Mouse (Mus musculus) neural tube, embryonic 15.5 days (tissue): ENCODE data around the gene Ino80b. TPM values are rescaled to one million over a fixed set of nuclear protein-coding genes. Genes with fewer than 3 reads are reported as not detected.

ENCODE experiments used
- ATAC-seq: fragments of 200-750 bp; cut with Nextera tagmentation; 2 replicates; pipeline ENCODE4 v1.8.0; 2017; ENCODE audit warnings: mild to moderate bottlenecking, moderate TSS enrichment, moderate library complexity; ENCODE audit not compliant: low FRiP score
- H3K27ac ChIP-seq: fragments of 300-500 bp; sonication (generic); replicated peaks from 2 replicates; pipeline ENCODE4 v1.5.1; 2015; ENCODE audit warnings: mild to moderate bottlenecking, inconsistent platforms
- H3K27me3 ChIP-seq: fragments of 300-500 bp; sonication (generic); replicated peaks from 2 replicates; pipeline ENCODE4 v1.6.1; 2015; ENCODE audit warnings: inconsistent platforms
- H3K36me3 ChIP-seq: fragments of 300-500 bp; sonication (generic); 2 replicates; pipeline ENCODE4 v1.6.1; 2015; ENCODE audit warnings: inconsistent platforms
- H3K4me1 ChIP-seq: fragments of 300-500 bp; sonication (generic); 2 replicates; pipeline ENCODE4 v1.6.1; 2015; ENCODE audit warnings: inconsistent platforms
- H3K4me2 ChIP-seq: fragments of 300-500 bp; sonication (generic); 2 replicates; pipeline ENCODE4 v1.6.1; 2015; ENCODE audit warnings: inconsistent platforms, mild to moderate bottlenecking, moderate library complexity
- H3K4me3 ChIP-seq: fragments of 300-500 bp; sonication (generic); replicated peaks from 2 replicates; pipeline ENCODE4 v1.5.1; 2015; ENCODE audit warnings: mild to moderate bottlenecking, inconsistent platforms
- H3K9ac ChIP-seq: fragments of 300-500 bp; sonication (generic); replicated peaks from 2 replicates; pipeline ENCODE4 v1.6.1; 2015; ENCODE audit warnings: mild to moderate bottlenecking, inconsistent platforms
- H3K9me3 ChIP-seq: fragments of 300-500 bp; sonication (generic); replicated peaks from 2 replicates; pipeline ENCODE4 v1.6.1; 2016; ENCODE audit warnings: inconsistent platforms
- WGBS: fragments of 180-500 bp; shearing (Covaris S2); methylation state at CpG from one replicate; pipeline ENCODE4 v1.1.7; 2015; ENCODE audit warnings: mixed read lengths; 5-methylcytosine and 5-hydroxymethylcytosine counted together
- polyA plus RNA-seq: library from polyadenylated mRNA; unstranded; fragments of >200 nt; fragmentation: Nextera tagmentation; extraction: Ambion mirVana; gene quantifications from 2 replicates; pipeline ENCODE4 v1.2.1, GENCODE M21; 2015

Ino80b gene
- polyA plus RNA-seq, 1 experiment from 2014 or later, result 12.3 TPM

DNA sequence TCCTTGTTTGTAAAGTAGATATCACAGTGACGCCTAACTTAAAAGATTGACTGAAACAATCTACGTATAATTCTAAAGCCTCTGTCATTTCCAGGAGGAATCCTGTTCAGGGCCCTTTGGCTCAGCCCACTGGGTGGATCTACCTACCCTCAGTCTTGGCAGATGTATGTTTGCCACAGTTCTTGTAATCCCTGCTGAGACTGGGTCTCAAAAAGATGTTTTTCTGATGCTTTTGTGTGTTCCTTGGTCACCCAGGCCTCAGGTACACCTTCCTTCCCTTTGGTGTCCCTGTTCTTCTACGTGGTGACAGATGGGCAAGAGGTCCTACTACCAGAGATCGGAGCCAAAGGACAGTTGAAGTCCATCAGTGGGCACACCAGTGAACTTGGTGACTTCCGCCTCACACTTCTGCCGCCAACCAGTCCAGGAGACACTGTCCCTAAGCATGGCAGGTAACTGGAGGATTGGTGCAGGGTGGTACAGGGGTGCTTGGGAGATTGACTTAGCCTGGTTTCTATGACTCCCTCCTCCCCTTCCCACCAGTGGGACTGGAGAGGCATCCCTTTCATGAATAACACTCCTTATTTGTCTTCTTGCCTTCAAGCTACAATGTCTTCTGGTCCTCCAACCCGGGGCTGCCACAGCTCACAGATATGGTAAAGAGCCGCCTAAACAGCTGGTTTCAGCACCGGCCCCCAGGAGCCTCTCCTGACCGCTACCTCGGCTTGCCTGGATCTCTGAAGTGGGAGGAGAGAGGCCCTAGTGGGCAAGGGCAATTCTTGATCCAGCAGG, 8.7 kb downstream of the Ino80b start:
- Histone ChIP-seq H3K4me1 (peaks cover 52% of the 10 kb centered on the region), H3K36me3 (peaks cover 30% of the 10 kb centered on the region), H3K9ac (peak overlapping the region; percentile 94), H3K4me2 (peak overlapping the region; percentile 92), H3K9me3 (no peaks in the 10 kb centered on the region), H3K27me3 (no peaks in the 10 kb centered on the region), H3K27ac (peak overlapping the region; percentile 83; the same call in 1 of the 2 replicates), H3K4me3 (peak overlapping the region; percentile 88)
- 82% methylated on average over 11 of the region's 11 CpGs for WGBS
- ATAC-seq, result no peak

DNA sequence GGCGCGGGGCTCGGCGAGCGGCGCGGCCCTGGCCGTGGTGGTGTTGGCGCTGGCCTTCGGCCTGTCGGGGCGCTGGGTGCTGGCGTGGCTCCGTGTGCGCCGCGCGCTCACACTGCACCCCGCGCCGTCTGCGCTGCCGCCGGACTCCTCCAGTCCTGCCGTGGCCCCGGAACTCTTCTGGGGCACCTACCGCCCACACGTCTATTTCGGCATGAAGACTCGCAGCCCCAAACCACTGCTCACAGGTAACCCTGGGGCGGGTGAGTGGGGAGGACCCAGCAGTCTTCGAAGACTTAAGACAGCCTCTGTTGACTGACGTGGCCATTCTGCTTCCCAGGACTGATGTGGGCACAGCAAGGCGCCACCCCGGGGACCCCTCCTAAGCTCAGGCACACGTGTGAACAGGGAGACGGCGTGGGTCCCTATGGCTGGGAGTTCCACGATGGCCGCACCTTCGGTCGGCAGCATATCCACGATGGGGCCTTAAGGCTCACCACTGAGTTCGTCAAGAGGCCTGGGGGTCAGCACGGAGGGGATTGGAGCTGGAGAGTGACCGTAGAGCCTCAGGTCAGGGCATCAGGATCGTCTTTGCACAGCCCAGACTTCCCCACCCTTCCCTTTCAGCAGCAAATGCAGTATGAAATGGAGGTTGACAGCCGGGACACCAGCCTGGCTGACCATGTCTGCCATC, 9.4 kb downstream of the Ino80b start:
- Histone ChIP-seq H3K9me3 (no peaks in the 10 kb centered on the region), H3K27ac (peak overlapping the region; percentile 83), H3K27me3 (no peaks in the 10 kb centered on the region), H3K4me2 (peak overlapping the region; percentile 92), H3K9ac (peak overlapping the region; percentile 94), H3K36me3 (peaks cover 35% of the 10 kb centered on the region), H3K4me3 (peak overlapping the region; percentile 88), H3K4me1 (peaks cover 52% of the 10 kb centered on the region)
- peak; percentile 56 for ATAC-seq
- WGBS, result 2% methylated on average over 30 of the region's 48 CpGs

DNA sequence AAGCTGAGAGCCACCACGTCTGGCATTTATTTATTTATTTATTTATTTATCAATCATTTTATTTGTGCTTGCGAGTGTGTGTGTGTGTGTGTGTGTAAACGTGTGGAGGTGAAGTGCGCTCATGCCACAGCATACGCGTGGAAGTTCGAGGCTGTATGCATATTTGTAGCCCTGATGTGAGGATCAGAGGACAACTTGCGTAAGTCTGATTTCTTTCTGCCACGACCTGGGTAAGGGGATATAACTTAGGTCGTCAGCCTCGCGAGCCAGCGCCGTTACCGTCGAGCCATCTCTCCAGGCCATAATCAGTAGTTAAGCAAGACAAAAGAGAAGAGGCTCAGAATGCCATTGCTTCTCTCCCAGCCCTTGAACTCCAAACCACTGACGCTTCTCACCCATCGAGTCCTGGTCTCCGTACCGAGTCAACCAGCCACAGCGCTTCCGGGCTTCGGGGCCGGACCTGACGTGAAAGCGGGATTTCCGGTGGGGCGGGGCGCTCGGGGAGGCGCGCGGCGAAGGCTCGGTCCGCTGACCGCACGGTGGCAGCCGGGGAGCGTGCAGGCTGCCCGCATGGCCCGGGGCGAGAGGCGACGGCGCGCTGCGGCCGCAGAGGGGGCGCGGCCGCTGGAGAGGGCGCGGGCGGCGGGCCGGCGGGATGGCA, 10.1 kb downstream of the Ino80b start, which contains the start of gene Mogs:
TSS of gene Mogs (plus strand) at position 486 of the 661 bp plus-strand sequence.
- H3K4me3 ChIP-seq, result peak within 1 kb of the TSS; percentile 88
- WGBS, result 2% methylated on average over 58 of the region's 58 CpGs
- H3K9me3 ChIP-seq, result no peaks in the 10 kb centered on the region
- H3K36me3 ChIP-seq, result peaks cover 35% of the 10 kb centered on the region
- H3K4me1 ChIP-seq, result peaks cover 49% of the 10 kb centered on the region
- H3K27me3 ChIP-seq, result no peaks in the 10 kb centered on the region
- peak within 1 kb of the TSS; percentile 83 for H3K27ac ChIP-seq
- H3K9ac ChIP-seq, result peak within 1 kb of the TSS; percentile 94
- ATAC-seq, result peak; percentile 91
- H3K4me2 ChIP-seq, result peak within 1 kb of the TSS; percentile 92

DNA sequence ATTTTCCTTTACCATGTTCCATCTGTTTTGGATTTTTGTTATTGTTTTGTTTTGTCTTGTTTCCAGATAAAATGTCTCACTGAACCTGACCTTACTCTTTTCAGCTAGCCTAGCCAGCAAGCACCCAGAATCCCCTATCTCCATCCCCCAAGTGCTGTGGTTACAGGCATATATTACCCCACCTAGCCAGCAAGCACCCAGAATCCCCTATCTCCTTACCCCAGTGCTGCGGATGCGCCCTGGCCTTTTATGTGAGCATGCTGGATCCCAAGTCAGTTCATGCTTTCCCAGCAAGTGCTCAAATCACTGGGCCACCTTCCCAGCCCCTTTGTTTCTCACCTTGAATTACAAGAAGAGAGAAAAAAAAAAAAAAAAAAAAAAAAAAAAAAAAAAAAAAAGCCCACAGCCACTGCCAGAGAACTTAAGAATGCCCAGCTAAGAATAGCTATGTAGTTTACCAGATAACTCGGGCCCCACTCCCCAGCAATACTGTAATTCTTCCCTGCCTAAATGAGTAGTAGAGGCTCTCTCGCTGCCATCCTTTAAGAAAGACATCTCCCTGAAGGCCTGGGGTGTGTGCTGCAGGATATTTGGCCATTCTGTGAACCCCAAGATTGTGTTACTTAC, 13.6 kb downstream of the Ino80b start:
- 90% methylated on average over 4 of the region's 4 CpGs for WGBS
- Histone ChIP-seq H3K9me3 (no peaks in the 10 kb centered on the region), H3K36me3 (peaks cover 13% of the 10 kb centered on the region), H3K27me3 (no peaks in the 10 kb centered on the region), H3K4me1 (peaks cover 42% of the 10 kb centered on the region), H3K4me3 (no peak overlapping the region), H3K4me2 (no peak overlapping the region), H3K27ac (no peak overlapping the region), H3K9ac (no peak overlapping the region)
- ATAC-seq, result no peak

DNA sequence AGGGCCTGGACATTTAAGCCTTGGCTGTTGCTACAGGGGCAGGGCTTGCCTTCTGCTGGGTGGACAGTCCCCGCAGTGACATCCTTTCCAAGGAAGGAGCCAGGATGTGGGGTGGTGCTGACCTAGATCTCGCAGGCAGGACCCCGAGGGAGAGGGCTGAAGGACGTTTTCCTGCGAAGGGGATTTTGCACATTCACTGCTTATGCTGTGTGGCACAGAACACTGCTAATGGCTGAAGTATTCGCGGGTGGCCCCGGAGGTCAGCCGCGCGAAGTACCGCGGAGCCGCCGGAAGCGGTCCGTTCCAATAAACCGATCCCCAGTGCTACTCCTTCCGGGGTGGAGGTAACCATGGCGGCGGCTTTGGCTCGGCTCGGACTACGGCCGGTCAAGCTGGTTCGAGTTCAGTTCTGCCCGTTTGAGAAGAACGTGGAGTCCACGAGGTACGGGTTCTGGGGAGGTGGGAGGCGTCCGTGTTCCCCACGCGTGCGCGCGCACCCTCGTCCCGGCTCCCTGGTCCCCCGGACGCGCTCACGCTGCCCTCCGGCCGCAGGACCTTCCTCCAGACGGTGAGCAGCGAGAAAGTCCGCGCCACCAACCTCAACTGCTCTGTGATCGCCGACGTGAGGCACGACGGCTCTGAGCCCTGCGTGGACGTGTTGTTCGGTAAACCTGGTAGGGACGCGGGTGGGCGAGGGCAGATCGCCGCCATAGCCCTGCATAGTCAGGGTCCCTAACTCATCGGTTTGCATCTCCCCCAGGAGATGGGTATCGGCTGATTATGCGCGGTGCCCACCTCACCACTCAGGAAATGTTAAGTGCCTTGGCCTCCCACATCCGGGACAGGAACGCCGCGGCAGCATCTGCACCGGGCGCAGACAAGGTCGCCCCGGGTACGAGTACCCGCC, 16.2 kb downstream of the Ino80b start, which contains the start of gene Mrpl53:
TSS of gene Mrpl53 (plus strand) at position 279 of the 907 bp plus-strand sequence.
- H3K4me2 ChIP-seq, result peak within 1 kb of the TSS; percentile 85
- peak within 1 kb of the TSS; percentile 72 for H3K4me3 ChIP-seq
- peaks cover 26% of the 10 kb centered on the region for H3K4me1 ChIP-seq
- peak within 1 kb of the TSS; percentile 81 for H3K9ac ChIP-seq
- no peaks in the 10 kb centered on the region for H3K27me3 ChIP-seq
- H3K36me3 ChIP-seq, result peaks cover 27% of the 10 kb centered on the region
- WGBS, result under 1% methylated on average over 74 of the region's 76 CpGs
- ATAC-seq, result peak; percentile 91
- H3K9me3 ChIP-seq, result no peaks in the 10 kb centered on the region
- H3K27ac ChIP-seq, result peak within 1 kb of the TSS; percentile 86

DNA sequence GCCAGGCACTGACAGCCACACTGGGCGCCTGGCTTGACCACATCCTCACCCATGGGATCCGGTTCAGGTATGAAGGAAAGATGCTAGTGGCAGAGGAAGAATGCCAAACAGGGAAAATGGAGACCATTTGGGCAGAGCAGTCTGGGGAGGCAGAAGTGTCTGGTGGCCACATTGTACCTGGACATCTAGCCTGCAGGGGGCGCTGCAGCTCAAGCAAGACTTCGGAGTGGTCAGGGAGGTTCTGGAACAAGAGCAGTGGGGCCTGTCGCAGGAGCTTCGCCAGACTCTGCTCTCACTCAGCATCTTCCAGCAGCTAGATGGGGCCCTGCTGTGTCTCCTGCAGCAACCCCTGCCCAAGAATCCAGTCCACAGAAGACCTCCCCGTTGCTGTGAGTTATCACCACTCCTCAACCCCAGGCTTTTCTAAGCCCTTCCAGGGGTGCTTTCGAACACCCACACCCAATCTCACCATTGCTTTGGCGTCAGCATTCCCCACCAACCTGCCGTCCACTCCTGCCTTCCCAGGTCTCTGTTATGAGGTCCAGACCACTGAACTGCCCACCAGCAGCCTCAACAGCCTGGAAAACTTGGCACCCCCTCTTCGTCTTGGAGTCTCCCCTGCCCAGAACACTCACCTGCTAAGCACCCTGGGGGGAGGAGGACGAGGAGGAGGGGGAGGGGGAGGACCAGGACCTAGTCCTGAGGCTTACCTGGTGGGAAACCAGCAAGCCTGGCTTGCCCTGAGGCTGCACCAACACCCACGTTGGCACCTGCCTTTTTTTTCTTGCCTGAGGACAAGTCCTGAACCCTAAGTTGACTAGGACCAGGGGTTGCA, 17.4 kb downstream of the Ino80b start:
- Histone ChIP-seq H3K4me3 (peak overlapping the region; percentile 72; the same call in 1 of the 2 replicates), H3K9me3 (no peaks in the 10 kb centered on the region), H3K27me3 (no peaks in the 10 kb centered on the region), H3K9ac (peak overlapping the region; percentile 81), H3K4me1 (peaks cover 34% of the 10 kb centered on the region), H3K36me3 (peaks cover 27% of the 10 kb centered on the region), H3K27ac (peak overlapping the region; percentile 86), H3K4me2 (peak overlapping the region; percentile 85)
- no peak for ATAC-seq
- WGBS, result 41% methylated on average over 13 of the region's 13 CpGs

DNA sequence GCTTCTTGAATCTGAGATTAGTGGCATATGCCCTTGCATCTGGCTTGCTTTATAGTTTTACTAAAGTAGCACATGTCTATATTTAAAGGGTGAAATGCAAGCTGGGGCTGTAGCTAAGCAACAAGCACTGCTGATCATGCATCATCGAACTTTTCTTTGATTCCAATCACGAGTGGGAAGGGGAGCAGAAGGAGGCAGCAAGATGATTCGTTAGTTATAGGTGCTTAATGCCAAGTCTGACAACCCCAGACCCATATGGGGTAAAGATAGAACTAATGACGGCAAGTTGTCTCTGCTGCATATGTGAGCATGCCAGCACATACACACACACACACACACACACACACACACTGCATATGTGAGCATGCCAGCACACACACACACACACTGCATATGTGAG, 21.1 kb downstream of the Ino80b start:
- Histone ChIP-seq H3K4me1 (peaks cover 37% of the 10 kb centered on the region), H3K36me3 (peaks cover 22% of the 10 kb centered on the region), H3K4me3 (no peak overlapping the region), H3K27me3 (no peaks in the 10 kb centered on the region), H3K27ac (no peak overlapping the region), H3K9ac (no peak overlapping the region), H3K4me2 (no peak overlapping the region), H3K9me3 (no peaks in the 10 kb centered on the region)
- 62% methylated on average over 4 of the region's 4 CpGs for WGBS
- ATAC-seq, result no peak

DNA sequence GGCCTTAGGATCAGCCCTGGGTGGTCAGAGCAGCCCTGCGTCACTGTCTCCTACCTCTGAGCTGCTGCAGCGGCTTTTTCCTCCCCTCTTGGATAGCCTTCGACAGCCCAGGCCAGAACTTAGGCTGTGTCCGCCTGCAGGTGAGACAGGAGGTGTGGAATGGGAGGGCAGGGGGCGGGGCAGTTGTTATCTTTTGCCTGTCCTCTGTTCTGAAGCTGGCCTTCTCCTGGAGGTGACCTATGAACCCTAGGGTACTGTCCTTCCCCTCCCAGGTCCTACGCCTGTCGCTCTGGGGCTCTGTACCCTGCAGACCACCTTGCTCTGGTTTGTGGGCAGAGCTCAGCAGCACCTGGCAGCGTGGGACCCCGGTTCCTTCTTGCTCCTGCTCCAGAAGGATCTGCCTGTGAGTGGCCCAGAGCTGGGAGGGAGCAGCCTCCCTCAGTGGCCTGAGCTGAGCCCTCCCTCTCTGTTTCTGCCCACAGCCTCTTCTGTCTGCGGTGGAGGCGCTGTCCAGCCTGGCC, 22.0 kb downstream of the Ino80b start:
- Histone ChIP-seq H3K4me1 (peaks cover 31% of the 10 kb centered on the region), H3K4me3 (peak overlapping the region; percentile 69), H3K27ac (no peak overlapping the region), H3K36me3 (peaks cover 22% of the 10 kb centered on the region), H3K27me3 (no peaks in the 10 kb centered on the region), H3K9me3 (no peaks in the 10 kb centered on the region), H3K9ac (peak overlapping the region; percentile 77), H3K4me2 (peak overlapping the region; percentile 90)
- 53% methylated on average over 11 of the region's 11 CpGs for WGBS
- no peak for ATAC-seq

DNA sequence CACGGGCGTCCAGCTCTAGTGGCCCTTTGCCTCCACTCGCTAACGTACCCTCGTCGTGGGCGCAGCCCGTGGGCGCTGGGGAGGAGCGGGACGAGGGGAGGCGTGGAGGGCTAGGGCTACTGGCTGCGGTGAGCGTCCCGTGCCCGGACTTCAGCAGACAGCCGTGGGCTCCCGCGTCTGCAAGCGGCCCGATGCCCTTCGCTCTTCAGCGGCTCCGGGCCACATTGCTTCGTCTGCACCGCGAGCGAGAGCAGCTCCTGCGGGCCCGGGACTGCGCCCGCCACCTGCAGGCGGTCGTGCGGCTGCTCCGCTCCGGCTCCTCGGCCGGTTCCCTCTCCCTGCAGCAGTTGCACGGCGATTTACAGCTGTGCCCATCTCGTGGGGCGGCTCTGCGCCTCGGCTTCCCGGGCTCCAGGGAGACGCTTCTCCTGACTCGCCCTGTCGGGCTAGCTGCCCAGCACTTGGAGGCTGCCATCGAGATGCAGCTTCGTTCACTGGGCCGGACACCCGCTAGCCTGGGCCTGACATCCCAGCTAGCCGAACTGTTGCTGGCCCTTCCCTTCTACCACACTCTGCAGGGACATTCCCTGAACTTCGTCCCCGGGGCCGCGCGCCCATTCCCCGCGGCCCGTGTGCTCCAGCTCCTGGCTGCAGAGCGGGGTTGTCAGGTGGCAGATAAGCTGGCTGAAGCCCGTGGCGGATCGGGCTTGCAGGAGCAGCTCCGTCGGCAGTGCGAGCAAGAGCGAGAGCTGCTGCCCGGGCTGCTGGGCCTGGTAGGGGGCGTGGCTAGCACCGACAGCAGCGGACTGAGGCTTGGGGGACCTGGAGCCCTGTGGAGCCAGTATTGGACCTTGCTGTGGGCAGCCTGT, 23.3 kb downstream of the Ino80b start:
- ATAC-seq, result peak; percentile 82

More for the DNA sequence above, 23.3 kb downstream of the Ino80b start:
- no peaks in the 10 kb centered on the region for H3K9me3 ChIP-seq
- no peaks in the 10 kb centered on the region for H3K27me3 ChIP-seq
- H3K4me3 ChIP-seq, result peak overlapping the region; percentile 69
- H3K36me3 ChIP-seq, result peaks cover 16% of the 10 kb centered on the region
- WGBS, result under 1% methylated on average over 74 of the region's 74 CpGs
- peak overlapping the region; percentile 77 for H3K9ac ChIP-seq
- peaks cover 22% of the 10 kb centered on the region for H3K4me1 ChIP-seq
- peak overlapping the region; percentile 90 for H3K4me2 ChIP-seq
- peak overlapping the region; percentile 87 for H3K27ac ChIP-seq
